Mouse (Mus musculus): ENCODE measurements around the gene Gli1. TPM values are rescaled to one million over a fixed set of nuclear protein-coding genes. Genes with fewer than 3 reads are reported as not detected.
A peak's percentile ranks its signal among the peaks of the same experiment; 100 is the strongest.

Gene Gli1
- polyA plus RNA-seq, 1 experiment from 2014 or later: 0.04 TPM

GRCm38 (mm10) chr10:127291881-127292638, 49.7 kb downstream of the Gli1 start:
- Histone ChIP-seq H3K27ac (ENCODE audit: low read depth) (peak overlapping the region; percentile 99), H3K9ac (replicated peaks) (peak overlapping the region; percentile 76), H3K9me3 (ENCODE audit: low read length) (no peaks in the 10 kb centered on the region), H3K27me3 (ENCODE audit: insufficient read depth, low read length) (no peaks in the 10 kb centered on the region), H3K4me3 (ENCODE audit: low read depth, low read length) (peak overlapping the region; percentile 76), H3K36me3 (replicated peaks; ENCODE audit: insufficient read depth, low read length) (peaks cover 46% of the 10 kb centered on the region), H3K4me1 (ENCODE audit: insufficient read depth) (peaks cover 41% of the 10 kb centered on the region), H3K4me2 (ENCODE audit: low read depth, low read length) (peak overlapping the region; percentile 91)
- TF ChIP-seq EP300 (IDR thresholded peaks at IDR 0.05; ENCODE audit: low read depth) (peak; percentile 84), CTCF (IDR thresholded peaks at IDR 0.05; ENCODE audit: low read depth) (no peak)
- DNase-seq: no peak
- ATAC-seq: peak; percentile 2; the same call in 1 of the 2 replicates
- WGBS (ENCODE audit: insufficient replicate concordance): 13% methylated on average over 5 of the region's 5 CpGs

- Histone ChIP-seq H3K9ac (replicated peaks) (peak overlapping the region; percentile 76), H3K9me3 (ENCODE audit: low read length) (no peaks in the 10 kb centered on the region), H3K4me2 (ENCODE audit: low read depth, low read length) (peak overlapping the region; percentile 91), H3K27ac (ENCODE audit: low read depth) (peak overlapping the region; percentile 99), H3K4me1 (ENCODE audit: insufficient read depth) (peaks cover 50% of the 10 kb centered on the region), H3K4me3 (ENCODE audit: low read depth, low read length) (peak overlapping the region; percentile 76), H3K27me3 (ENCODE audit: insufficient read depth, low read length) (no peaks in the 10 kb centered on the region), H3K36me3 (replicated peaks; ENCODE audit: insufficient read depth, low read length) (peaks cover 46% of the 10 kb centered on the region)
- 2% methylated on average over 19 of the region's 19 CpGs for WGBS (ENCODE audit: insufficient replicate concordance)
- TF ChIP-seq CTCF (IDR thresholded peaks at IDR 0.05; ENCODE audit: low read depth) (no peak), EP300 (IDR thresholded peaks at IDR 0.05; ENCODE audit: low read depth) (no peak)
- peak; percentile 79 for DNase-seq
- ATAC-seq: peak; percentile 18
Observed at GRCm38 (mm10) chr10:127290930-127291880, 50.6 kb downstream of the Gli1 start.

GRCm38 (mm10) chr10:127290307-127290929, 51.4 kb downstream of the Gli1 start:
- Histone ChIP-seq H3K27me3 (ENCODE audit: insufficient read depth, low read length) (no peaks in the 10 kb centered on the region), H3K36me3 (replicated peaks; ENCODE audit: insufficient read depth, low read length) (peaks cover 46% of the 10 kb centered on the region), H3K27ac (ENCODE audit: low read depth) (peak overlapping the region; percentile 99), H3K4me2 (ENCODE audit: low read depth, low read length) (peak overlapping the region; percentile 91), H3K4me1 (ENCODE audit: insufficient read depth) (peaks cover 51% of the 10 kb centered on the region), H3K9ac (replicated peaks) (peak overlapping the region; percentile 76), H3K4me3 (ENCODE audit: low read depth, low read length) (peak overlapping the region; percentile 76), H3K9me3 (ENCODE audit: low read length) (no peaks in the 10 kb centered on the region)
- under 1% methylated on average over 47 of the region's 47 CpGs for WGBS (ENCODE audit: insufficient replicate concordance)
- ATAC-seq (peak; percentile 77), DNase-seq (peak; percentile 100)
- TF ChIP-seq EP300 (IDR thresholded peaks at IDR 0.05; ENCODE audit: low read depth) (peak; percentile 71), CTCF (IDR thresholded peaks at IDR 0.05; ENCODE audit: low read depth) (peak; percentile 23)

- Histone ChIP-seq H3K4me1 (ENCODE audit: insufficient read depth) (peaks cover 51% of the 10 kb centered on the region), H3K27me3 (ENCODE audit: insufficient read depth, low read length) (no peaks in the 10 kb centered on the region), H3K36me3 (replicated peaks; ENCODE audit: insufficient read depth, low read length) (peaks cover 46% of the 10 kb centered on the region)
Observed at GRCm38 (mm10) chr10:127289573-127290191, 52.1 kb downstream of the Gli1 start.

GRCm38 (mm10) chr10:127288800-127289572, 52.8 kb downstream of the Gli1 start, which contains the start of gene Mbd6:
Mbd6 (minus strand) TSS chr10:127289018.
- peak; percentile 94 for DNase-seq
- peak within 1 kb of the TSS; percentile 76 for H3K4me3 ChIP-seq (ENCODE audit: low read depth, low read length)
- H3K4me1 ChIP-seq (ENCODE audit: insufficient read depth): peaks cover 51% of the 10 kb centered on the region
- peak within 1 kb of the TSS; percentile 91 for H3K4me2 ChIP-seq (ENCODE audit: low read depth, low read length)
- H3K27ac ChIP-seq (ENCODE audit: low read depth): peak within 1 kb of the TSS; percentile 99
- no peaks in the 10 kb centered on the region for H3K9me3 ChIP-seq (ENCODE audit: low read length)
- TF ChIP-seq CTCF (IDR thresholded peaks at IDR 0.05; ENCODE audit: low read depth) (no peak), EP300 (IDR thresholded peaks at IDR 0.05; ENCODE audit: low read depth) (0 out of 2 replicates have a peak, but pooled peaks have one; percentile 21)
- peaks cover 46% of the 10 kb centered on the region for H3K36me3 ChIP-seq (replicated peaks; ENCODE audit: insufficient read depth, low read length)
- ATAC-seq: peak; percentile 63
- WGBS (ENCODE audit: insufficient replicate concordance): 1% methylated on average over 18 of the region's 65 CpGs
- H3K9ac ChIP-seq (replicated peaks): peak within 1 kb of the TSS; percentile 72
- no peaks in the 10 kb centered on the region for H3K27me3 ChIP-seq (ENCODE audit: insufficient read depth, low read length)

More at GRCm38 (mm10) chr10:127289573-127290191, 52.1 kb downstream of the Gli1 start:
- Histone ChIP-seq H3K27ac (ENCODE audit: low read depth) (peak overlapping the region; percentile 99), H3K9me3 (ENCODE audit: low read length) (no peaks in the 10 kb centered on the region), H3K4me3 (ENCODE audit: low read depth, low read length) (peak overlapping the region; percentile 76), H3K4me2 (ENCODE audit: low read depth, low read length) (peak overlapping the region; percentile 91), H3K9ac (replicated peaks) (peak overlapping the region; percentile 72)
- DNase-seq: peak; percentile 60
- no peak for TF ChIP-seq CTCF (IDR thresholded peaks at IDR 0.05; ENCODE audit: low read depth)
- no peak for TF ChIP-seq EP300 (IDR thresholded peaks at IDR 0.05; ENCODE audit: low read depth)
- peak; percentile 14 for ATAC-seq
- WGBS (ENCODE audit: insufficient replicate concordance): 3% methylated on average over 15 of the region's 15 CpGs

Measured in liver, postnatal 0 days (tissue).